Mouse (Mus musculus) kidney, adult 9 months (tissue): ENCODE measurements around the gene Dcaf10.

Experiments
- DNase-seq: peaks from one replicate; pipeline ENCODE4 v3.0.0; 2022

Gene Dcaf10

DNA sequence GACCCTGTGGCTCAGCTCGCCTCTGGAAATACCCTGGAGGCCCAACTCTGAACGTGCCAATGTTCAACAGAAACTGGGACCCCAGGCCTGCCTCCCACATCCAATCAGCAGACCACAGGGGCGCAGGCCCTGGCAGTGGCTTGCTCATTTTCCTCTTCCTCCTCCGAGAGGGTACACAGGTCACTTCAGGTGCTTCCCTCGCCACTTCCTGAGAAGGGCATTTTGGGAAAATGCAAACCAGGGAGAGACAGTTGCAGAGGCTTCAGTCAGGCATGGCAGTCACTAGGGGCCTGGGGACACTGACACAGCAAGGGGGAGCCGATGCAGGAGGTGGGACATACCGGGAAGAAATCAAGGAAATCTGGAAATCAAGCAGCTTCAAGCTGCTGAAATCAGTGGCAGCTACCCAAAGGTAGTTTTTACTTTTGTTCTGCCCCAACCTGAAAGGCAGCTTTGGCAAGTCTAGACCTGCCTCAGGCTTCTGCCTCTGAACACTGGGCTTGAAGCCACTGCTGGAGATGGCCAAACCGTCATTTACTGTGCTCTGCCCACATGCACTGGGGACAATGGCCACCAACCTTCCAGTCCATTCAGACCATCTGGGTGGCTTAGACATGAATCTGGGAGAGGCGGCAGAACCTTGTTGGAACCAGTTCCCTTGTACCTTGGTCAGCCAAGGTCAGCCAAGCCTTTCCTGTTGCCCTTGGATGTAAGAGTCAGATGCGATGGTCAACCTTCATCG, 79.8 kb downstream of the Dcaf10 start:
- peak; percentile 78 for DNase-seq

DNA sequence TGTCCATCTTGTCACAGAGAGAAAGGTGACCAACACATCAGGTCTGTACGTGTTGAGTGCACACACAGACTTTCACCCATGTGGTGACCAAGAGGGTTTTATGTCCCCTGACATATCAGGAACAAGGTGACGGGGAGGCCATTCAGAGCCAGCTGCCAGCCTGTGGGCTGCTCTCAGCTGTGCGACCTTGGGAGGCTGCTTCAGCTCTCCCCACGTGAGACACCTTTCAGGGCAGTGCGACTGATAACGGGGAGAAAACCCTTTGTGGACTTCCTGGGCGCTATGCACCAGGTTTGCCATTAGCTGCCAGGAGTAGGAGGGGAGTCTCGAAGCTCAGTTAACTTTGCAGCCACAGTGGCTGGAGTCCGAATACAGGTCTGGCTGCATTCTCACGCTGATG, 80.7 kb downstream of the Dcaf10 start:
- DNase-seq: no peak

DNA sequence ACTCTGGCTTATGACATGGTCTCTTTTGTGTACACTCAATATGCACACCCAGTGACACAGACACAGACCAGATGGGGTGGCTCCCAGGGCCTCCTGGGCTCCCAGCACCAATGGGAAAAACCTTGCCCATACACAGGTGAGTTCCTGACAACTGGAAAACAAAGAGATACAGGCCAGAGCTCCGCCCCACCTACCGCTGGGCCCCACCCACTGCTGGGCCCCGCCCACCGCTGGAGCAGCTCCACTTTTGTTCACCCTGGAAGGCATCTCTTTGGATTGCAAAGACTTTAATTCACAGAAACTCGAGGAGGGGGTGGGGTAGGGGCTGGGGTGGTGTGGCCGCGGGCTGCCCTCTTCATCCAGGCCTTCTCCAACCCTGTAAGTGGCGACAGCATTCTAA, 81.5 kb downstream of the Dcaf10 start:
- DNase-seq: no peak

DNA sequence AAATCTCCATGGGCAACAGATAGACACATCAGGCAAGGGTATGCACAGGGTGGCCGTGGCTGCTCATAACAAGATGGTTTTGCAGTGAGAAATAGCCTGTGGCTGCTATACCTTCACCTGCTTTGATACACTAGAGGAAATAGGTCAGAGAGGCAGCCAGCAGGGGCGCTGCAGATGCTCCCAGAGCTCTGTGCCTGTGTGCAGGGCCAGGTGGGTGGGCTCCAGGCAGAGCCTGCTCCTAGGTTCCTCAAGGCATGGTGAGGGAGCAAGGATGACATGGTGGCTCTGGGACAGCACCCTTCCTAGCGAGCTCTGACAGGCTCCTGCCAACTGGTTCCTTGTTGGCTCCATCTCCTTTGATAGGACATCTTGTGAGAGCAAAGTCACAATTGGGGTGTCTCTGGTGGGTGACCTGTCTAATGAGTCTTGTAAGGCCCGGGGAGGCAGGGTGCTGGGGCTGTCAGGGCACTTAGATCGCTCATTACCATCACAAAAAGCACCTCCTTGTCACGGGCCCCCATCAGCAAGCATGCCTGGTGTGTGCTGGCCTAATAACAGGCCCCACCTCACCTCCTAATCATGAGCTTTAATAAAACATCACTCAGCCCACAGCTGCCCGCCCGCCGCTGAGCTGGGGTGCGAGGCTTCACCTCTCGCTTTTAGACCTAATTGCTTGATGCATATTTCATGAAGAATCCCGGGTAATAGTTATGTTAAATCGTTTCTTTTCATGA, 85.0 kb downstream of the Dcaf10 start:
- DNase-seq: no peak
